Mouse (Mus musculus) ES-E14 (cell line): Measurements from ENCODE around the gene Smco4.

ENCODE experiments used
- CHD2 ChIP-seq: IDR thresholded peaks from 2 replicates; pipeline ENCODE4 v1.6.1; 2014; ENCODE audit warnings: mild to moderate bottlenecking, low read depth, low read length, inconsistent platforms
- HCFC1 ChIP-seq: IDR thresholded peaks from 2 replicates; pipeline ENCODE4 v1.6.1; 2012; ENCODE audit warnings: low read length, inconsistent platforms, borderline replicate concordance; ENCODE audit not compliant: insufficient read depth

DNA sequence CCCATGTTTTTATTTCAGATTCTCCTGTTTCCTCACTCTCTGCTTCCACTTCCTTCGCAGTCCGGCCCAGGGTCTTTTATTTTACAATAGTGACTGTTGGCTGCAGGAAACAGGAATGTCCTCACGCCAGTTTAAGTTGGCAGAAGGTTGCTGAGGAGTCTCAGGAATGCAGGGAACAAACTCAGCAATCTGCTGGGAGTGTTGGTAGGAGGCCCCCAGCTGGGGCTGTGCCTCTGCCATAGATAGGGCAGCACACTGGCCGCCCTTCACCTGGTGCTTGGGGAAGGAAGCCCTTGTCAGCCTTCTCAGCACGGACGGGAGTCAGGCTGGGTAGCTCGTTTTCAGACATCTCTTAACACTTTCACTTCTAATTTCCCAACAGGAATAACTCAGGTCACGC is 32.0 kb downstream of the Smco4 start:
- TF ChIP-seq HCFC1 (no peak), CHD2 (no peak)
